In the genomic region with DNA sequence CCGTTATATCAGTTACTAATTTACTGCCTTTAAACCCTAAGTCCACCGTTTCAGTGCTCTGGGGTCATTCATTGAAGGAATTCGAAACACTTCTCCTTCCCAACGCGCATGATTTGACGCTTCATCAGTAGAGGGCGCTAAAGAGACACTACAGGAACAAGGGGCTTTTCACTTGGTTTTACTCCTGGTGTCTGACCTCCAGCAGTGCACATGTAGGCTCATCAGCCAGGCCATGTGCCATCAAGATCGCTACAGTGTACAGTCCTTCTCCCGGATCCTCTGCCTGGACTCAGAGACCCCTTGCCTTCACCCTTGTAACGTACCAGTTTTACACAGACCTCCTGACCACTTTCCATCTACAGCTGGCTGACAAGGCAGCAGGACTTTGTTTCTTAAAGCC, we compare ENCODE assay signal across 8 mouse cellular contexts.
A peak's percentile ranks its signal among the peaks of the same experiment; 100 is the strongest.
DNase-seq lines count a peak whose midpoint lies in the region; ATAC-seq and TF ChIP-seq lines count a peak whose summit lies in the region.

No protein-coding gene starts in this region.

- no peak overlapping the region for H3K4me3 ChIP-seq in hindbrain, embryonic 16.5 days (ENCODE audit: low read length)

- CTCF ChIA-PET in Patski (lab: Charles Lee): interaction anchor here (0.7 to 1.9 kb wide), 16 partner anchors 10 to 497 kb away, joined by 3 to 10 read pairs (median 4); no protein-coding TSS in a partner anchor

- no peak overlapping the region for H3K27ac ChIP-seq in hindbrain, embryonic 16.5 days (ENCODE audit: low read depth, low read length)

- H3K27me3 ChIP-seq in Patski: no peaks in the 10 kb centered on the region
- H3K27me3 ChIP-seq in hindbrain, embryonic 16.5 days (replicated peaks; ENCODE audit: control insufficient read depth, insufficient read depth, low read length): no peaks in the 10 kb centered on the region

- POLR2A ChIA-PET in Patski (lab: Charles Lee): interaction anchor here (1.5 to 3.5 kb wide), 2 partner anchors 252 to 255 kb away, joined by 3 to 15 read pairs; partner anchors contain the start of gene Tsc22d2

- peak; percentile 97 for TF ChIP-seq CTCF in Patski (IDR thresholded peaks at IDR 0.05)

- H3K9ac ChIP-seq in hindbrain, embryonic 16.5 days (ENCODE audit: low read depth, low read length): no peak overlapping the region

- 8% methylated on average over 10 of the region's 10 CpGs for WGBS in hindbrain, embryonic 16.5 days

- DNase-seq in Patski (ENCODE audit: low read depth, low spot score): peak; percentile 75
- peak; percentile 53 for DNase-seq in cerebellum, adult 8-10 months
- DNase-seq in frontal cortex, postnatal 36 days (ENCODE audit: low spot score in 2 of 2): peak; percentile 61 to 80
- peak; percentile 62 to 66 for DNase-seq in layer of hippocampus, postnatal 36 days
- DNase-seq in lung, postnatal 36 days: peak; percentile 86
- DNase-seq in retina, postnatal 7 days (ENCODE audit: low read depth, low spot score): peak; percentile 77
- peak; percentile 86 for DNase-seq in yolk sac, embryonic 10.5 days (ENCODE audit: low spot score)

- H3K4me2 ChIP-seq in hindbrain, embryonic 16.5 days (ENCODE audit: low read length): peak overlapping the region; percentile 25; the same call in 1 of the 2 replicates

- no peaks in the 10 kb centered on the region for H3K9me3 ChIP-seq in hindbrain, embryonic 16.5 days (ENCODE audit: control insufficient read depth, low read length)

- no peaks in the 10 kb centered on the region for H3K36me3 ChIP-seq in hindbrain, embryonic 16.5 days (ENCODE audit: control insufficient read depth, insufficient read depth, low read length)

- in situ Hi-C loops in Patski (cut with MboI; ENCODE audit: low pct_unique_long_range_greater_than_20kb): loop anchor here (5.0 kb wide), 3 partner anchors 138 to 328 kb away; partner anchors contain the start of gene Tsc22d2

- H3K4me1 ChIP-seq in hindbrain, embryonic 16.5 days (ENCODE audit: control insufficient read depth, insufficient read depth, low read depth, low read length): no peaks in the 10 kb centered on the region

- ATAC-seq in Patski: peak; percentile 70
- peak; percentile 65 for ATAC-seq in hindbrain, embryonic 16.5 days
